In genomic region chr3:86844804-86845481, GRCm38 (mm10) we compare ENCODE assay signal across 8 mouse cellular contexts.
DNase-seq lines count a peak whose midpoint lies in the region; ATAC-seq and TF ChIP-seq lines count a peak whose summit lies in the region.

No protein-coding gene starts in this region.

- no peak for ATAC-seq in kidney, postnatal 0 days (replicated peaks; ENCODE audit: low FRiP score, low read depth)
- peak; percentile 88 for ATAC-seq in hindbrain, postnatal 0 days

- peak; percentile 27 for DNase-seq in kidney, postnatal 0 days (ENCODE audit: low spot score)
- no peak for DNase-seq in kidney, postnatal 36 days
- peak; percentile 66 for DNase-seq in embryo, embryonic 11 days
- peak; percentile 83 for DNase-seq in hindbrain, postnatal 0 days (ENCODE audit: low spot score)
- peak; percentile 81 for DNase-seq in retina, postnatal 1 day
- DNase-seq in adrenal gland, adult 18-20 months (ENCODE audit: low spot score in 2 of 2) = no peak
- DNase-seq in cerebellum, postnatal 25 days = no peak
- no peak for DNase-seq in cerebellum, adult 9-11 months

- no peak for TF ChIP-seq CTCF in kidney, postnatal 0 days (IDR thresholded peaks at IDR 0.05; ENCODE audit: low read depth)
- TF ChIP-seq CTCF in hindbrain, postnatal 0 days (IDR thresholded peaks at IDR 0.05; ENCODE audit: low read depth) = no peak

- H3K27ac ChIP-seq in kidney, postnatal 0 days = no peak overlapping the region
- peak overlapping the region; percentile 81 for H3K27ac ChIP-seq in hindbrain, postnatal 0 days

- no peaks in the 10 kb centered on the region; the same call in 1 of the 2 replicates for H3K4me1 ChIP-seq in kidney, postnatal 0 days (replicated peaks; ENCODE audit: insufficient read depth, low read length)
- peaks cover 22% of the 10 kb centered on the region for H3K4me1 ChIP-seq in hindbrain, postnatal 0 days (ENCODE audit: insufficient read depth, low read length)

- H3K4me2 ChIP-seq in kidney, postnatal 0 days (ENCODE audit: low read length) = peak overlapping the region; percentile 24; the same call in 1 of the 2 replicates
- peak overlapping the region; percentile 51 for H3K4me2 ChIP-seq in hindbrain, postnatal 0 days (ENCODE audit: low read depth, low read length)

- no peaks in the 10 kb centered on the region for H3K36me3 ChIP-seq in kidney, postnatal 0 days (ENCODE audit: insufficient read depth, low read length)
- no peaks in the 10 kb centered on the region for H3K36me3 ChIP-seq in hindbrain, postnatal 0 days (ENCODE audit: insufficient read depth, low read length)

- H3K9ac ChIP-seq in kidney, postnatal 0 days (ENCODE audit: low read depth, low read length) = no peak overlapping the region
- H3K9ac ChIP-seq in hindbrain, postnatal 0 days (replicated peaks; ENCODE audit: low read length) = no peak overlapping the region; the same call in 1 of the 2 replicates

- H3K9me3 ChIP-seq in kidney, postnatal 0 days (replicated peaks; ENCODE audit: low read length) = no peaks in the 10 kb centered on the region
- no peaks in the 10 kb centered on the region for H3K9me3 ChIP-seq in hindbrain, postnatal 0 days (ENCODE audit: low read length)

- H3K4me3 ChIP-seq in kidney, postnatal 0 days (replicated peaks; ENCODE audit: low read depth, low read length) = no peak overlapping the region
- H3K4me3 ChIP-seq in hindbrain, postnatal 0 days (ENCODE audit: low read length) = peak overlapping the region; percentile 13

- WGBS in kidney, postnatal 0 days = 23% methylated on average over 8 of the region's 8 CpGs
- WGBS in hindbrain, postnatal 0 days = 1% methylated on average over 8 of the region's 8 CpGs

- no peaks in the 10 kb centered on the region for H3K27me3 ChIP-seq in kidney, postnatal 0 days (ENCODE audit: insufficient read depth, low read length)
- no peaks in the 10 kb centered on the region for H3K27me3 ChIP-seq in hindbrain, postnatal 0 days (ENCODE audit: insufficient read depth, low read length)

Comparison
In these comparisons a context has a peak if more than half of its experiments do, and no peak if none do; other contexts are left out.
1. DNase-seq: peak in kidney, postnatal 0 days (single experiment), embryo, embryonic 11 days (single experiment), hindbrain, postnatal 0 days (single experiment) and retina, postnatal 1 day (single experiment); none in kidney, postnatal 36 days (0 of 2), adrenal gland, adult 18-20 months (0 of 2), cerebellum, postnatal 25 days (0 of 2) and cerebellum, adult 9-11 months (single experiment).